19 mouse cellular contexts compared by ENCODE assay signal in the genomic region with DNA sequence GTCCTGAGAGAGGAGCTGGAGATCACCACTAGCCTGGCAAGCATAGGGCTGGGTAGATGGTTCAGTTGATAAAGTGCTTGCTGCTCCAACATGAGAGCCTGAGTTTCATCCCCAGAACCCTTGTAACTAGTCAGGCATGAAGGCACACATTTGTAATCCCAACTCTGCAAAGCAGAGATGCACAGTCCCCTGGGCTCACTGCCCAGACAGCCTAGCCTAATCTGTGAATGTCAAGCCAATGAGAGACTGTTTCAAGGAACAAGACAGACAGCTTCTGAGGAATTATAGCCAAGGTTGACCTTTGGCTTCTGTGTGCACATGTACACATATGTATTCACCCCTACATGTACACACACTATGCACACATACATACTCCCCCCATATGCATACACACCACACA. TPM values are rescaled to one million over a fixed set of nuclear protein-coding genes. Genes with fewer than 3 reads are reported as not detected.
A peak's percentile ranks its signal among the peaks of the same experiment; 100 is the strongest.
DNase-seq lines count a peak whose midpoint lies in the region; ATAC-seq and TF ChIP-seq lines count a peak whose summit lies in the region.
"Had no signal": no experiment of that assay in that cellular context is flagged by ENCODE, and none has a peak within 500 bp of the region (broad histone marks: within the 10 kb centered on the region; RNA-seq: fewer than 3 reads in every experiment).

No protein-coding gene starts in this region.

- ATAC-seq in forebrain, embryonic 14.5 days, result no peak
- ATAC-seq in forebrain, embryonic 11.5 days (replicated peaks; ENCODE audit: low FRiP score), result no peak
- ATAC-seq in midbrain, postnatal 0 days (ENCODE audit: low FRiP score), result no peak
- no peak for ATAC-seq in midbrain, embryonic 15.5 days (replicated peaks)
- ATAC-seq: forebrain, embryonic 15.5 days had no signal

- H3K4me1 ChIP-seq in forebrain, embryonic 14.5 days (ENCODE audit: control insufficient read depth, insufficient read depth, low read length), result peaks cover 7% of the 10 kb centered on the region; the same call in 1 of the 2 replicates
- peaks cover 7% of the 10 kb centered on the region; the same call in 1 of the 2 replicates for H3K4me1 ChIP-seq in forebrain, embryonic 11.5 days (replicated peaks; ENCODE audit: control insufficient read depth, insufficient read depth, low read length)
- H3K4me1 ChIP-seq in midbrain, postnatal 0 days (ENCODE audit: insufficient read depth, low read length), result no peaks in the 10 kb centered on the region
- no peaks in the 10 kb centered on the region for H3K4me1 ChIP-seq in midbrain, embryonic 15.5 days

- H3K27me3 ChIP-seq in forebrain, embryonic 14.5 days (replicated peaks; ENCODE audit: control insufficient read depth, insufficient read depth, low read length), result no peaks in the 10 kb centered on the region
- no peaks in the 10 kb centered on the region for H3K27me3 ChIP-seq in forebrain, embryonic 11.5 days (ENCODE audit: control insufficient read depth, insufficient read depth, low read length)
- no peaks in the 10 kb centered on the region for H3K27me3 ChIP-seq in midbrain, postnatal 0 days (ENCODE audit: insufficient read depth, low read length)
- no peaks in the 10 kb centered on the region for H3K27me3 ChIP-seq in midbrain, embryonic 15.5 days (replicated peaks)
- H3K27me3 ChIP-seq: CH12.LX; forebrain, embryonic 15.5 days had no signal

- H3K4me3 ChIP-seq in forebrain, embryonic 14.5 days (ENCODE audit: low read depth, low read length), result no peak overlapping the region
- H3K4me3 ChIP-seq in forebrain, embryonic 11.5 days (ENCODE audit: low read depth, low read length), result no peak overlapping the region
- no peak overlapping the region for H3K4me3 ChIP-seq in midbrain, postnatal 0 days (ENCODE audit: low read depth, low read length)
- no peak overlapping the region for H3K4me3 ChIP-seq in midbrain, embryonic 15.5 days
- H3K4me3 ChIP-seq: forebrain, embryonic 15.5 days; midbrain, embryonic 10.5 days had no signal

- no peak overlapping the region for H3K9ac ChIP-seq in forebrain, embryonic 14.5 days (ENCODE audit: low read length)
- H3K9ac ChIP-seq in forebrain, embryonic 11.5 days (ENCODE audit: low read length), result no peak overlapping the region
- no peak overlapping the region for H3K9ac ChIP-seq in midbrain, postnatal 0 days (replicated peaks; ENCODE audit: low read length, poor library complexity, severe bottlenecking)
- H3K9ac ChIP-seq in midbrain, embryonic 15.5 days, result no peak overlapping the region
- H3K9ac ChIP-seq: forebrain, embryonic 15.5 days; hindbrain, embryonic 14.5 days had no signal

- intact Hi-C loops in left cerebral cortex, postnatal 4 days (cut with DNase I), result no loop called here
- intact Hi-C loops in left cerebral cortex, postnatal 25 days (cut with DNase I), result no loop called here

- no peak for TF ChIP-seq CTCF in midbrain, postnatal 0 days (IDR thresholded peaks at IDR 0.05)

- H3K9me3 ChIP-seq in forebrain, embryonic 14.5 days (replicated peaks; ENCODE audit: control insufficient read depth, low read length), result no peaks in the 10 kb centered on the region
- H3K9me3 ChIP-seq in forebrain, embryonic 11.5 days (ENCODE audit: control insufficient read depth, low read length), result no peaks in the 10 kb centered on the region
- H3K9me3 ChIP-seq in midbrain, postnatal 0 days (ENCODE audit: low read length), result no peaks in the 10 kb centered on the region
- H3K9me3 ChIP-seq in midbrain, embryonic 15.5 days, result no peaks in the 10 kb centered on the region
- H3K9me3 ChIP-seq: forebrain, embryonic 15.5 days; G1E; midbrain, embryonic 10.5 days had no signal

- H3K36me3 ChIP-seq in forebrain, embryonic 14.5 days (ENCODE audit: control insufficient read depth, insufficient read depth, low read length), result no peaks in the 10 kb centered on the region
- H3K36me3 ChIP-seq in forebrain, embryonic 11.5 days (ENCODE audit: control insufficient read depth, insufficient read depth, low read length), result no peaks in the 10 kb centered on the region
- H3K36me3 ChIP-seq in midbrain, postnatal 0 days (ENCODE audit: insufficient read depth, low read length), result no peaks in the 10 kb centered on the region
- H3K36me3 ChIP-seq in midbrain, embryonic 15.5 days (replicated peaks), result no peaks in the 10 kb centered on the region
- H3K36me3 ChIP-seq: forebrain, embryonic 15.5 days; G1E; midbrain, embryonic 10.5 days had no signal

- H3K4me2 ChIP-seq in forebrain, embryonic 14.5 days (ENCODE audit: low read length), result no peak overlapping the region
- H3K4me2 ChIP-seq in forebrain, embryonic 11.5 days (ENCODE audit: low read depth, low read length, severe bottlenecking), result no peak overlapping the region
- H3K4me2 ChIP-seq in midbrain, postnatal 0 days (ENCODE audit: low read depth, low read length, poor library complexity, severe bottlenecking), result no peak overlapping the region
- H3K4me2 ChIP-seq in midbrain, embryonic 15.5 days, result no peak overlapping the region
- H3K4me2 ChIP-seq: forebrain, embryonic 15.5 days; heart, embryonic 11.5 days; hindbrain, embryonic 14.5 days; liver, embryonic 11.5 days had no signal

- peak; percentile 6 for DNase-seq in forebrain, embryonic 14.5 days (ENCODE audit: low spot score)
- DNase-seq in forebrain, embryonic 11.5 days (ENCODE audit: low spot score), result no peak
- DNase-seq in left cerebral cortex, postnatal 4 days, result peak; percentile 5
- DNase-seq in left cerebral cortex, postnatal 25 days (ENCODE audit: low spot score in 2 of 2), result no peak
- peak; percentile 14 for DNase-seq in midbrain, postnatal 0 days (ENCODE audit: low spot score)
- DNase-seq in urinary bladder, postnatal 10 days (ENCODE audit: low spot score), result no peak
- DNase-seq: B cell, adult 2 months; cerebellum, adult 9-10 months; lung, adult 18-20 months; right cerebral cortex, postnatal 25 days; spleen, adult 18-20 months had no signal

- H3K27ac ChIP-seq in forebrain, embryonic 14.5 days (ENCODE audit: low read depth, low read length), result no peak overlapping the region
- no peak overlapping the region for H3K27ac ChIP-seq in forebrain, embryonic 11.5 days (ENCODE audit: low read depth, low read length)
- no peak overlapping the region for H3K27ac ChIP-seq in midbrain, postnatal 0 days (ENCODE audit: low read depth, low read length)
- no peak overlapping the region for H3K27ac ChIP-seq in midbrain, embryonic 15.5 days
- H3K27ac ChIP-seq: forebrain, embryonic 15.5 days; hindbrain, embryonic 14.5 days; midbrain, embryonic 10.5 days had no signal

RNA-seq across cellular contexts. Expression of a gene that starts 45.8 kb away (rescaled TPM):
- 37.5 and 39.2 TPM in 2 replicates for polyA plus RNA-seq in forebrain, embryonic 14.5 days (2014; fragmentation: Nextera tagmentation; extraction: Ambion mirVana)
- 37.6 and 40.2 TPM in 2 replicates for polyA plus RNA-seq in forebrain, embryonic 11.5 days (2014; fragmentation: Nextera tagmentation; extraction: Ambion mirVana)
- 100 to 1,000 TPM in 1 of 2 experiments, 10 to 100 TPM in 1; 95.7 to 102 TPM for total RNA-seq in left cerebral cortex, postnatal 4 days (2021)
- 100 to 1,000 TPM in 1 of 2 experiments, 10 to 100 TPM in 1; 98.0 to 109 TPM for total RNA-seq in left cerebral cortex, postnatal 25 days (2021)
- total RNA-seq in midbrain, postnatal 0 days (2014; rRNA removed), result 41.3 and 117 TPM in 2 replicates
- 24.1 and 31.7 TPM in 2 replicates for polyA plus RNA-seq in midbrain, postnatal 0 days (2015; fragmentation: Nextera tagmentation; extraction: Ambion mirVana)
- polyA plus RNA-seq in midbrain, embryonic 15.5 days (2015; fragmentation: Nextera tagmentation; extraction: Ambion mirVana), result 37.2 and 40.4 TPM in 2 replicates

Comparison
In these comparisons a context has a peak if more than half of its experiments do, and no peak if none do; other contexts are left out.
1. DNase-seq: peak in forebrain, embryonic 14.5 days (single experiment), left cerebral cortex, postnatal 4 days (single experiment) and midbrain, postnatal 0 days (single experiment); none in forebrain, embryonic 11.5 days (single experiment), left cerebral cortex, postnatal 25 days (0 of 2) and urinary bladder, postnatal 10 days (single experiment).